Mouse (Mus musculus) embryonic facial prominence, embryonic 13.5 days (tissue): ENCODE results near the gene Chst8. TPM values are rescaled to one million over a fixed set of nuclear protein-coding genes. Genes with fewer than 3 reads are reported as not detected.

Experiments used
- ATAC-seq: fragments of 200-750 bp; cut with Nextera tagmentation; 2 replicates; pipeline ENCODE4 v1.8.0; 2017; ENCODE audit warnings: low read depth; ENCODE audit not compliant: insufficient number of reproducible peaks, insufficient read depth, low FRiP score, low TSS enrichment
- H3K27ac ChIP-seq: fragments of 300-500 bp; sonication (generic); 2 replicates; pipeline ENCODE4 v1.5.1; 2015; ENCODE audit warnings: moderate library complexity, mild to moderate bottlenecking, inconsistent platforms
- H3K27me3 ChIP-seq: fragments of 300-500 bp; sonication (generic); 2 replicates; pipeline ENCODE4 v1.6.1; 2015; ENCODE audit warnings: mild to moderate bottlenecking, inconsistent platforms
- H3K36me3 ChIP-seq: fragments of 300-500 bp; sonication (generic); 2 replicates; pipeline ENCODE4 v1.6.1; 2015; ENCODE audit warnings: mild to moderate bottlenecking, inconsistent platforms
- H3K4me1 ChIP-seq: fragments of 300-500 bp; sonication (generic); 2 replicates; pipeline ENCODE4 v1.6.1; 2015; ENCODE audit warnings: inconsistent platforms
- H3K4me2 ChIP-seq: fragments of 300-500 bp; sonication (generic); 2 replicates; pipeline ENCODE4 v1.6.1; 2015; ENCODE audit warnings: moderate library complexity, mild to moderate bottlenecking, inconsistent platforms
- H3K4me3 ChIP-seq: fragments of 300-500 bp; sonication (generic); 2 replicates; pipeline ENCODE4 v1.5.1; 2015; ENCODE audit warnings: mild to moderate bottlenecking, inconsistent platforms
- H3K9ac ChIP-seq: fragments of 300-500 bp; sonication (generic); 2 replicates; pipeline ENCODE4 v1.6.1; 2015; ENCODE audit warnings: mild to moderate bottlenecking, inconsistent platforms
- H3K9me3 ChIP-seq: fragments of 300-500 bp; sonication (generic); 2 replicates; pipeline ENCODE4 v1.6.1; 2016; ENCODE audit warnings: inconsistent platforms
- WGBS: fragments of 180-500 bp; shearing (Covaris S2); methylation state at CpG from one replicate; pipeline ENCODE4 v1.1.7; 2015; ENCODE audit warnings: mixed read lengths; 5-methylcytosine and 5-hydroxymethylcytosine counted together
- polyA plus RNA-seq: library from polyadenylated mRNA; unstranded; fragments of >200 nt; fragmentation: Nextera tagmentation; extraction: Ambion mirVana; gene quantifications from 2 replicates; pipeline ENCODE4 v1.2.1, GENCODE M21; 2015

The Chst8 gene
- polyA plus RNA-seq, 1 experiment from 2014 or later = 4.0 TPM

- Histone ChIP-seq H3K27me3 (0 out of 2 replicates have a peak, but pooled peaks cover 6% of the 10 kb centered on the region), H3K9me3 (no peaks in the 10 kb centered on the region), H3K9ac (no peak overlapping the region), H3K4me1 (peaks cover 5% of the 10 kb centered on the region; the same call in 1 of the 2 replicates), H3K27ac (no peak overlapping the region), H3K4me2 (no peak overlapping the region), H3K36me3 (no peaks in the 10 kb centered on the region), H3K4me3 (no peak overlapping the region)
- ATAC-seq = no peak
- 59% methylated on average over 4 of the region's 4 CpGs for WGBS
Measured at GRCm38 (mm10) chr7:34748501-34748900, 64.0 kb downstream of the Chst8 start.

- no peak overlapping the region for H3K27ac ChIP-seq
- no peaks in the 10 kb centered on the region for H3K9me3 ChIP-seq
- H3K4me3 ChIP-seq = no peak overlapping the region
- ATAC-seq = no peak
- no peak overlapping the region for H3K4me2 ChIP-seq
- H3K9ac ChIP-seq = no peak overlapping the region
- no peaks in the 10 kb centered on the region for H3K36me3 ChIP-seq
- 72% methylated on average over 12 of the region's 12 CpGs for WGBS
- 0 out of 2 replicates have a peak, but pooled peaks cover 6% of the 10 kb centered on the region for H3K27me3 ChIP-seq
- no peaks in the 10 kb centered on the region for H3K4me1 ChIP-seq
Measured at GRCm38 (mm10) chr7:34747661-34748060, 64.8 kb downstream of the Chst8 start.

GRCm38 (mm10) chr7:34746586-34746985 lies 65.9 kb downstream of the Chst8 start:
- H3K36me3 ChIP-seq = no peaks in the 10 kb centered on the region
- 50% methylated on average over 6 of the region's 6 CpGs for WGBS
- H3K4me1 ChIP-seq = no peaks in the 10 kb centered on the region
- no peak overlapping the region for H3K27ac ChIP-seq
- H3K9ac ChIP-seq = 0 out of 2 replicates have a peak overlapping the region, but pooled peaks have one; percentile 21
- H3K9me3 ChIP-seq = no peaks in the 10 kb centered on the region
- H3K4me3 ChIP-seq = no peak overlapping the region
- no peak for ATAC-seq
- H3K27me3 ChIP-seq = no peaks in the 10 kb centered on the region
- no peak overlapping the region for H3K4me2 ChIP-seq

GRCm38 (mm10) chr7:34746165-34746564 lies 66.3 kb downstream of the Chst8 start:
- no peaks in the 10 kb centered on the region for H3K9me3 ChIP-seq
- H3K4me3 ChIP-seq = no peak overlapping the region
- no peaks in the 10 kb centered on the region for H3K27me3 ChIP-seq
- WGBS = 64% methylated on average over 9 of the region's 9 CpGs
- ATAC-seq = no peak
- H3K27ac ChIP-seq = no peak overlapping the region
- H3K9ac ChIP-seq = 0 out of 2 replicates have a peak overlapping the region, but pooled peaks have one; percentile 21
- no peaks in the 10 kb centered on the region for H3K4me1 ChIP-seq
- no peak overlapping the region for H3K4me2 ChIP-seq
- H3K36me3 ChIP-seq = no peaks in the 10 kb centered on the region

- Histone ChIP-seq H3K9me3 (no peaks in the 10 kb centered on the region), H3K27me3 (no peaks in the 10 kb centered on the region), H3K4me3 (no peak overlapping the region), H3K27ac (no peak overlapping the region), H3K36me3 (no peaks in the 10 kb centered on the region), H3K4me1 (no peaks in the 10 kb centered on the region), H3K4me2 (no peak overlapping the region), H3K9ac (no peak overlapping the region)
- WGBS = 83% methylated on average over 9 of the region's 9 CpGs
- no peak for ATAC-seq
Measured at GRCm38 (mm10) chr7:34745426-34745825, 67.1 kb downstream of the Chst8 start.

GRCm38 (mm10) chr7:34744994-34745393 lies 67.5 kb downstream of the Chst8 start:
- Histone ChIP-seq H3K9ac (no peak overlapping the region), H3K36me3 (no peaks in the 10 kb centered on the region), H3K4me2 (no peak overlapping the region), H3K9me3 (no peaks in the 10 kb centered on the region), H3K27ac (no peak overlapping the region), H3K4me1 (no peaks in the 10 kb centered on the region), H3K4me3 (no peak overlapping the region), H3K27me3 (no peaks in the 10 kb centered on the region)
- ATAC-seq = no peak
- WGBS = 83% methylated on average over 8 of the region's 8 CpGs

GRCm38 (mm10) chr7:34743411-34744085 lies 69.0 kb downstream of the Chst8 start:
- H3K4me2 ChIP-seq = no peak overlapping the region
- no peak overlapping the region for H3K9ac ChIP-seq
- H3K4me3 ChIP-seq = no peak overlapping the region
- H3K9me3 ChIP-seq = peaks cover 5% of the 10 kb centered on the region; the same call in 1 of the 2 replicates
- WGBS = 79% methylated on average over 8 of the region's 8 CpGs
- H3K27ac ChIP-seq = no peak overlapping the region
- ATAC-seq = no peak
- no peaks in the 10 kb centered on the region for H3K36me3 ChIP-seq
- H3K4me1 ChIP-seq = no peaks in the 10 kb centered on the region
- H3K27me3 ChIP-seq = no peaks in the 10 kb centered on the region

- Histone ChIP-seq H3K27ac (no peak overlapping the region), H3K4me3 (no peak overlapping the region), H3K27me3 (no peaks in the 10 kb centered on the region), H3K36me3 (no peaks in the 10 kb centered on the region), H3K4me2 (no peak overlapping the region), H3K9ac (no peak overlapping the region), H3K9me3 (peaks cover 5% of the 10 kb centered on the region; the same call in 1 of the 2 replicates), H3K4me1 (peaks cover 6% of the 10 kb centered on the region; the same call in 1 of the 2 replicates)
- no peak for ATAC-seq
- 95% methylated on average over 8 of the region's 8 CpGs for WGBS
Measured at GRCm38 (mm10) chr7:34739371-34739770, 73.1 kb downstream of the Chst8 start.

- WGBS = 63% methylated on average over 6 of the region's 6 CpGs
- Histone ChIP-seq H3K9ac (no peak overlapping the region), H3K36me3 (no peaks in the 10 kb centered on the region), H3K4me3 (no peak overlapping the region), H3K4me2 (no peak overlapping the region), H3K27ac (no peak overlapping the region), H3K4me1 (peaks cover 10% of the 10 kb centered on the region; the same call in 1 of the 2 replicates), H3K9me3 (peaks cover 5% of the 10 kb centered on the region; the same call in 1 of the 2 replicates), H3K27me3 (no peaks in the 10 kb centered on the region)
- no peak for ATAC-seq
Measured at GRCm38 (mm10) chr7:34737206-34737605, 75.3 kb downstream of the Chst8 start.

GRCm38 (mm10) chr7:34734348-34734747 lies 78.2 kb downstream of the Chst8 start:
- Histone ChIP-seq H3K4me2 (no peak overlapping the region), H3K4me1 (peaks cover 10% of the 10 kb centered on the region; the same call in 1 of the 2 replicates), H3K27me3 (no peaks in the 10 kb centered on the region), H3K9ac (no peak overlapping the region), H3K9me3 (peaks cover 2% of the 10 kb centered on the region; the same call in 1 of the 2 replicates), H3K27ac (no peak overlapping the region), H3K36me3 (no peaks in the 10 kb centered on the region), H3K4me3 (no peak overlapping the region)
- 73% methylated on average over 6 of the region's 6 CpGs for WGBS
- ATAC-seq = no peak

- no peaks in the 10 kb centered on the region for H3K36me3 ChIP-seq
- no peaks in the 10 kb centered on the region for H3K27me3 ChIP-seq
- peaks cover 4% of the 10 kb centered on the region; the same call in 1 of the 2 replicates for H3K9me3 ChIP-seq
- WGBS = 36% methylated on average over 6 of the region's 6 CpGs
- no peaks in the 10 kb centered on the region for H3K4me1 ChIP-seq
- H3K27ac ChIP-seq = no peak overlapping the region
- H3K4me3 ChIP-seq = no peak overlapping the region
- no peak overlapping the region for H3K9ac ChIP-seq
- ATAC-seq = no peak
- H3K4me2 ChIP-seq = no peak overlapping the region
Measured at GRCm38 (mm10) chr7:34728931-34729330, 83.6 kb downstream of the Chst8 start.

- ATAC-seq = no peak
- H3K36me3 ChIP-seq = no peaks in the 10 kb centered on the region
- peaks cover 4% of the 10 kb centered on the region; the same call in 1 of the 2 replicates for H3K9me3 ChIP-seq
- no peak overlapping the region for H3K27ac ChIP-seq
- H3K4me2 ChIP-seq = no peak overlapping the region
- WGBS = 72% methylated on average over 4 of the region's 4 CpGs
- H3K9ac ChIP-seq = no peak overlapping the region
- peaks cover 22% of the 10 kb centered on the region for H3K4me1 ChIP-seq
- H3K27me3 ChIP-seq = no peaks in the 10 kb centered on the region
- H3K4me3 ChIP-seq = no peak overlapping the region
Measured at GRCm38 (mm10) chr7:34725206-34725605, 87.3 kb downstream of the Chst8 start.
